Mouse (Mus musculus) ovary, adult 10 weeks (tissue): ENCODE results near the gene H2afv. TPM values are rescaled to one million over a fixed set of nuclear protein-coding genes. Genes with fewer than 3 reads are reported as not detected.

Experiments
- polyA plus RNA-seq: library from polyadenylated mRNA; stranded (reverse); fragments of 350-450 nt; fragmentation: Illumina TruSeq; extraction: RNeasy Lipid Tissue Mini Kit (QIAGEN cat#74804); gene quantifications from one replicate; pipeline ENCODE4 v1.2.3, GENCODE M21; 2014

Gene H2afv
- 19.9 TPM for polyA plus RNA-seq

DNA sequence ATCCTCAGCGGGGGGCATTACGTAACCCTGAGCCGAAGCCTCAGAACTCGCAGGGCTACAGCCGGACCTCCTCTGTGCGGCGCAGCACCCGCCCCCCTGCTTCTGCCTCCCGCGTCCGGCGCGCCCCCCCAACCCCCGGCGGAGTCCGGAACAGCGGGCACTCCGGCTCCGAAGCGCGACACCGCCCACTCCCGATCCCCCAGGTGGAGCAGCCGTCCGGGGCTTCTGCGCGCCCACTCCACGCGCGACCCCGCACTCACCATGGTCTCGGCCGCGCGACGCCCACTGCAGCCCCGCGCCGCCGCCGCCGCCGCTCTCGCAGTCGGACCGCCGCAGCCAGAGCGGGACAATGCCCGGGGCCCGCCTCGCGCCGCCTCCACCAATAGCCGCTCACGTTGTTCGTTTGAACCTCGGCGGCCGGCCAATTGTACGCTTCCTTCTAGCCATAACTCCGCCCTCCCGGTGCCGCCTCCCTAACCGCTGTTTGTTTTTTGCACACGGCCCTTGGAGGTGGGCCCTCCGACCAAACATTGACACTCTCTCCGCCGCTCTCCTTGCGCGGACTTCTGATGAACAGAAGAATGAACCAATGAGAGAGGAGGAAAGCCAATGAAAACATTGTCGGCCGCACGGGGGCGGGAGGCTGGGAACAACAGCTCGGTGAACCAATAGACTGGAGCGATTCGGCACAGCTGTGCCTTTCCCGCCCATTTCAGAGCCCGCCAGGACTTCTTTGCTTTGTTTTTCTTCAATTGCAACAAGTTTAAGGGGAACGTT, at the start of gene H2afv:
Gene H2afv (minus strand): TSS at position 367 of the 777 bp plus-strand sequence.

GRCm38 (mm10) chr11:6475867-6476484, 31.7 kb upstream of the H2afv start, which contains the start of gene Purb:
TSS of gene Purb (minus strand) at chr11:6475917.

DNA sequence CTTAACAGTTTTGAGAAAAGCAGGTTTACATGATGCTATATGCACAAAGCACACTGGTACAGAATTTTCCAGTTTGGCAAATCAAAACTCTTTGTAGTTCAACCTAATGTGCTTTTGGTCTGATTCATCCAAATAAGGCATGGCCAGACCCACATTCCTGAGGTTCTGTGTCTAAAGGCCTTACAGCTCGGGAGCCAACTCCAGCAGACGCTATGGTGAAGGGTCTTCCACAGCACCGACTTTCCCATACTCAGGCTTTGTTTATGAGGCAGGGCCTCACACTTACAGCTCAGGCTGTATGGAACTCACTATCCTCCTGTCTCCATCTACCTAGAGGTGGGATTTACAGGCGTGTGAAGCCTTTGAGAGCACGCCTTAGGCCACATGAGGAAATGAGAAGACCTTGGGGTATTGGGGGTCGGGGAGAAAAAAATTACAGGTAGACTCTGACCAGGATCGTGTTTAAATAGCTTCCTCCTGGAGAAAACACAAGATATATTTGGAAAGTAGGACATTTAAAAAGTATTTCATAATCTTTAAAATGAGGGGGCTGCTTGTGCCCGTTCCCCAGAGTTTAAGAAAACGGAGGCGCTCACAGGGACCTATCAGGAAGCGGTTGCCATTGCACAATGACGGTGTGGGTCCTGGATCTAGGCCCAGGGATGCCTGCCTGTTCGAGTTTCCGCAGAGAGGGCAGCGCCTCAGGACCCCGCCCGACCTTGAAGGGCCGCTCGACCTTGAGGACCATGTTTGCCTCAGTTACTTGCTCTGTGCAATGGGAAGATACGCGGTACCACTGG, 29.3 kb downstream of the H2afv start, which contains the start of gene Ppia:
Gene Ppia (plus strand): TSS at position 693 of the 800 bp plus-strand sequence.

GRCm38 (mm10) chr11:6388726-6389413, 55.4 kb downstream of the H2afv start, which contains the start of gene Zmiz2:
TSS of gene Zmiz2 (plus strand) at chr11:6389074.

Other genes with a start within 250 kb of the H2afv start
- not detected for gene A730071L15Rik, start 244.4 kb downstream of the H2afv start, polyA plus RNA-seq
- gene Nudcd3, start 244.0 kb downstream of the H2afv start, polyA plus RNA-seq = 21.9 TPM
- not detected for gene Npc1l1, start 214.3 kb downstream of the H2afv start, polyA plus RNA-seq
- 8.7 TPM for gene Ddx56, start 176.7 kb downstream of the H2afv start, polyA plus RNA-seq
- gene Tmed4, start 169.6 kb downstream of the H2afv start, polyA plus RNA-seq = 46.5 TPM
- 64.3 TPM for gene Ogdh, start 152.8 kb downstream of the H2afv start, polyA plus RNA-seq
- 0.63 TPM for gene Zmiz2, start 55.4 kb downstream of the H2afv start, polyA plus RNA-seq
- gene Ppia, start 29.0 kb downstream of the H2afv start, polyA plus RNA-seq = 1,012 TPM
- gene Purb, start 31.5 kb upstream of the H2afv start, polyA plus RNA-seq = 347 TPM
- gene Myo1g, start 76.5 kb upstream of the H2afv start, polyA plus RNA-seq = not detected
- gene Ccm2, start 102.4 kb upstream of the H2afv start, polyA plus RNA-seq = 2.1 TPM
- not detected for gene Nacad, start 161.6 kb upstream of the H2afv start, polyA plus RNA-seq
- 0.97 TPM for gene Tbrg4, start 181.6 kb upstream of the H2afv start, polyA plus RNA-seq
- not detected for gene Wap, start 194.2 kb upstream of the H2afv start, polyA plus RNA-seq
- gene Ramp3, start 214.1 kb upstream of the H2afv start, polyA plus RNA-seq = not detected